Mouse (Mus musculus) left cerebral cortex, postnatal 25 days (tissue): ENCODE results near the gene Zfp790. TPM values are rescaled to one million over a fixed set of nuclear protein-coding genes. Genes with fewer than 3 reads are reported as not detected.

Source experiments
- DNase-seq, 2 experiments: peaks; one replicate each; pipeline ENCODE4 v3.0.0; 2022; ENCODE audit warnings: low spot score in 2 of 2, mixed read lengths in 1 of 2
- intact Hi-C: fragments of 180-260 bp; cut with DNase I; formaldehyde crosslinking; loops from one replicate; pipeline ENCODE4 v1.15.1; 2025
- total RNA-seq, 2 experiments: library from RNA; stranded (reverse); gene quantifications; 2 replicates each; pipeline ENCODE4 v1.2.3; 2021

Gene Zfp790
- total RNA-seq = 10 to 100 TPM; 22.2 to 22.4 TPM

DNA sequence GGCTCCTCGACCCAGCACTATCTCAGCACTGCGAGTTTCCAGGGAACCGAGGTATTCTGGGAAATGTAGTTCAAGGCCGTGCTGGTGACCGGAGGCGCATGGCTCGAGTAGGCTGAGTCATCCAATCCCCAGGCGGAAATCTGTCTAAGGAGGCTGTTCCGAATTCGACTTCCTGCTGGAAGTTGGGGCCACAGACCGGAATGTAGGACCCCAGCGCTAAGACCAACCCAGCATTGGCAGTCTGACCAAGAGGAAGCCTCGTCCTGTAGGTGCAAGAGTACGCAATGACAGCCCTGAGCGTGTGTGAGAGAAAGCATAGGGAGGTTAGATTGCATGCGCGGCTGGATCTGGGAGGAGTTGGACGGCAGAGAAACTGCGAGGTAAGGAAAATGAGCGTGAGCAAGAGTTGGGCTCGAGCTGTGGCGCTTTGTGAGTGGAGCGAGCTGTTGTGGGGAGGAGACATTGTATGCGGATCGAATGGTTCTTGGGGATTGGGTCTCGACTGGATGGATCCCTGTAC, at the start of gene Zfp790:
Gene Zfp790 (plus strand): TSS at position 205 of the 520 bp plus-strand sequence.
- peak; percentile 90 to 97 for DNase-seq
- intact Hi-C loops = loop anchor here (1.0 to 5.0 kb wide), 3 partner anchors 31 to 91 kb away; partner anchors contain the start of genes Zfp27, Zfp383 and Zfp84

DNA sequence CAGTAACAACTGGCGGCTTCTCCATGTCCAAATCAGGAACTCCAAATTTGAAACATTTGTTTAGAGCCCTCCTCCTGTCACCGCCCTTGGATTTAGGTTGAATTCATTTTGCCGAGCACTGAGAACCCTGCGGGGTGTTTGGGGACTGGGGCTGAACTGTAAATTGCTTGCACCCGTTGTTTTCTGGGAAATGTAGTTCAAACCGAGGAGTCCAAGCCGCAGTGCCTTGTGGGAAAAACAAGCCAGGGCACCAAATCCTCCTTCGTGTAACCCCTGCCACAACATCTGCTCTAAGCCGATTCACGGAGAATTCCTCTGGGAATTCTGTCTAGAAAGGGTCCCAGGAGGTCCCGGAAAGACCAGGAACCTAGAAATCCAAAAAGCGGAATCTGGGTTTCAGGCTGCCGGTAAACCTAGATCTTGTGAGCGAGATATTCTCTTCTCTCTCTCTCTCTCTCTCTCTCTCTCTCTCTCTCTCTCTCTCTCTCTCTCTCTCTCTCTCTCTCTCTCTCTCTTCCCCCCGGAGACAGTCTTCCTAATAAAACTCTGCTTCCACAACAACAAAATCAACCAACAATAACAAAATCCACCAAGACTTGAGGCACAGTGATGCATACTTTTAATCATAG, 48.7 kb upstream of the Zfp790 start:
- intact Hi-C loops = loop anchor here (5.0 to 10.0 kb wide), 2 partner anchors 140 to 382 kb away; partner anchors contain the start of genes Zfp27 and Zfp383
- peak; percentile 87 to 94 for DNase-seq

- DNase-seq = peak; percentile 94 to 97
- intact Hi-C loops = loop anchor here (1.0 to 10.0 kb wide), 4 partner anchors 15 to 383 kb away; partner anchors contain the start of genes Zfp27, Zfp30, Zfp383 and Zfp790
These were observed 47.6 kb upstream of the Zfp790 start, which contains the start of gene Zfp84 for GRCm38 (mm10) chr7:29768090-29768900. Zfp84 (plus strand) TSS chr7:29768552.

- DNase-seq = no peak
- intact Hi-C loops = loop anchor here (1.0 to 10.0 kb wide), 4 partner anchors 14 to 384 kb away; partner anchors contain the start of genes Zfp27, Zfp30, Zfp383 and Zfp790
These were observed 46.9 kb upstream of the Zfp790 start for GRCm38 (mm10) chr7:29768980-29769379.

DNA sequence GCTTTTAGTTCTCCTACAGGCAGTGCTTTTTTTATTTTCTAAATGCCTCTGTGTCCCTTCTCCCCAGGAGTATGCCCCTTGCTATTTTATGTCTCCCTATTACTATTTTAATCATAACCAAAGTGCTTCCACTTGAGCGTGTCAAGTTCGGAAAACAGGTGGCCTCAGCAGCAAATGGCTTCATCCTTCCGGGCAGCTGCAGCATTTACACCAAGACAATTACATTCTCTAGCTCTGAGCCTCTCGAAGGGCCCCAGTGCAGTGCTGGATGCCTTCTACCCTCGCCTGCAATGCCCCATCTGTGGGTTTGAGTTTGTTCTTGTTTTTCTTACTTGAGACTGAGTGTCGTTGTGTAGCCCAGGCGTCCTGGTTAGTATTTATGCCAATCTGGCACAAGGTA, 42.4 kb upstream of the Zfp790 start:
- DNase-seq = no peak
- intact Hi-C loops = no loop called here

GRCm38 (mm10) chr7:29774371-29774770, 41.5 kb upstream of the Zfp790 start:
- intact Hi-C loops = no loop called here

DNA sequence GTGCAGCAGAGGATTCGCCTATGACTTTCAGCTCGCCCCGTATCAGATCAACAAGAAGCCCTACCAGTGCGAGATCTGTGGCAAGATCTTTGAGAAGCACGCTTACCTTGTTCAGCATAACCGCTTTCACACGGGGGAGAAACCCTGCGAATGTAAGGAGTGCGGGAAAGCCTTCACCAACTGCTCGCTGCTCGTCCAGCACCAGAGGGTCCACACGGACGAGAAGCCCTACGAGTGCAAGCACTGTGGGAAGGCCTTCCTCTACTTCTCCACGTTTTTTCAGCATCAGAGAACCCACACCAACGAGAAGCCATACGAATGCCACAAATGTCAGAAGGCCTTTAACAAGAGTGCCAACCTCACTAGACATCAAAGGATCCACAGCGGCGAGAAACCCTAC, 39.3 kb upstream of the Zfp790 start:
- intact Hi-C loops = no loop called here

More at GRCm38 (mm10) chr7:29774371-29774770, 41.5 kb upstream of the Zfp790 start:
- DNase-seq = no peak

GRCm38 (mm10) chr7:29777372-29777771, 38.5 kb upstream of the Zfp790 start:
- no peak for DNase-seq
- intact Hi-C loops = no loop called here

More for the DNA sequence above, 39.3 kb upstream of the Zfp790 start:
- no peak for DNase-seq

- intact Hi-C loops = loop anchor here (2.0 kb wide), 2 partner anchors 15 to 31 kb away; partner anchors contain the start of gene Zfp84
- peak; percentile 86 to 92 for DNase-seq
These were observed 31.9 kb upstream of the Zfp790 start, which contains the start of gene Zfp30 for GRCm38 (mm10) chr7:29783871-29784551. Zfp30 (plus strand) TSS chr7:29783998.

DNA sequence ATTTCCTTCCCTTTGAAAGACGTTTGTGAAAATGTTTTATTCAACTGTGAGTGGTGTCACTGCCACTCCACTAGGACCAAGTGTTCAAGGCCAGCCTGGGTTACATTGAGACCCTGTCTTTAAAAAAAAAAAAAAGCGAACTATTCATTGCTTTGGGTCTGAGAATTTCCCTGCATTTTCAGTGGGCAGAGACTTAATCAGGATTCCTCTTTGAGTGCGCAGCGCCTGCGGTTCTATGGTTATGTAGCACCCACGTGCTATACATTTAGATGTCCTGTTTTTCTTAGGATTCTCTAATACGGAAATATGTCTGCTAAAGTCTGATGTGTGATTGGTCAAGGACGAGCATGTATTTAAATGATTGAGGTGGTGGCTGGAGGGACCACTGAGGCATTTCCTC, 30.9 kb upstream of the Zfp790 start:
- DNase-seq = peak; percentile 16 to 47
- intact Hi-C loops = loop anchor here (2.0 kb wide), 1 partner anchor 30 kb away; no protein-coding TSS in a partner anchor

GRCm38 (mm10) chr7:29785888-29786287, 30.0 kb upstream of the Zfp790 start:
- intact Hi-C loops = loop anchor here (2.0 kb wide), 1 partner anchor 29 kb away; no protein-coding TSS in a partner anchor
- no peak for DNase-seq

DNA sequence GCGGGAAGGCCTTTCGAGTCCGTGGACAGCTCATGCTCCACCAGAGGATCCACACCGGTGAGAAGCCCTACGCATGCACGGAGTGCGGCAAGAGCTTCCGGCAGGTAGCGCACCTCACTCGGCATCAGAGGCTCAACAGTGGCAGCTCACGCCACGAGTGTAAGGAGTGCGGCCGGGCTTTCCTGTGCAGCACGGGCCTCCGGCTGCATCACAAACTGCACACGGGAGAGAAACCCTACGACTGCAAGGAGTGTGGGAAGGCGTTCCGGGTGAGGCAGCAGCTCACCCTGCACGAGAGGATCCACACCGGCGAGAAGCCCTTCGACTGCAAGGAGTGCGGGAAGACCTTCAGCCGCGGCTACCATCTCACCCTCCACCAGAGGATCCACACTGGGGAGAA, 23.0 kb upstream of the Zfp790 start:
- DNase-seq = no peak
- intact Hi-C loops = no loop called here

- DNase-seq = no peak
- intact Hi-C loops = no loop called here
These were observed 8.9 kb upstream of the Zfp790 start for GRCm38 (mm10) chr7:29807046-29807445.

- intact Hi-C loops = no loop called here
- no peak for DNase-seq
These were observed 3.7 kb upstream of the Zfp790 start for GRCm38 (mm10) chr7:29812244-29812643.

- no peak for DNase-seq
- intact Hi-C loops = loop anchor here (2.0 kb wide), 1 partner anchor 30 kb away; no protein-coding TSS in a partner anchor
These were observed 1.5 kb upstream of the Zfp790 start for GRCm38 (mm10) chr7:29814381-29814780.

DNA sequence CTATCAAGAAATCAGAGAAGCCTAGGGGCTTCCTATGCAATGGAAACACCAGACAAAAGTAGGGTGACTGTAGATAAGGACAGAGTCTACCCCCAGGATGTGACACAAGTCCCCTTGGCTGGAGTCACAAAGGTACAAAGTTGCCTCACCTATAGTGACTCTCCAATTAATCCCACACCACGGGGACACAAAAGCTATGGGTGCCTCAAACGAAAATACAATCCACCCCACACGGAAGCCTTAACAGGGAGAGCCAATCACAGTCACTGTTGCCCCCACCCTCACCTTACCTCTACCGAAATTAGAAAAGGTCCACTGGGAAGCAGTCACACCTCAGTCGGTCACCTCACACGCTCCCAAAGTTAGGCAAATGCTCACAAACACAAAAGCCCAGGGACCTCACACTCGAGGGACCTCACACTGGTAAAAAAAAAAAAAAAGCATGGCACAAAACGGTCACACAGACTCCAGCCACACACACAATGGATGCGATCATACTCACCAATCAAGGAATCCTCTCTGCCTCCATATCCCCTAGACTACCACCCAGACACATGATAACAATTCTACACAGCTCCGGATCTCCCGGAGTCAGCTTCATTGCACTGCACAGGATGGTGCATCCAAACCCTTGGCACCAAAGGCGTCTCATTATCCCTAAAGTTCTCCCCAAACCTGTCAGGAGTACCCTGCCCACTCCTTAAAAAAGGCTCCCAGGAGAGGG, 691 bp upstream of the Zfp790 start:
- DNase-seq = peak in 1 of 2 experiments; percentile 11
- intact Hi-C loops = loop anchor here (2.0 to 5.0 kb wide), 2 partner anchors 30 to 92 kb away; partner anchors contain the start of genes Zfp27 and Zfp383

DNA sequence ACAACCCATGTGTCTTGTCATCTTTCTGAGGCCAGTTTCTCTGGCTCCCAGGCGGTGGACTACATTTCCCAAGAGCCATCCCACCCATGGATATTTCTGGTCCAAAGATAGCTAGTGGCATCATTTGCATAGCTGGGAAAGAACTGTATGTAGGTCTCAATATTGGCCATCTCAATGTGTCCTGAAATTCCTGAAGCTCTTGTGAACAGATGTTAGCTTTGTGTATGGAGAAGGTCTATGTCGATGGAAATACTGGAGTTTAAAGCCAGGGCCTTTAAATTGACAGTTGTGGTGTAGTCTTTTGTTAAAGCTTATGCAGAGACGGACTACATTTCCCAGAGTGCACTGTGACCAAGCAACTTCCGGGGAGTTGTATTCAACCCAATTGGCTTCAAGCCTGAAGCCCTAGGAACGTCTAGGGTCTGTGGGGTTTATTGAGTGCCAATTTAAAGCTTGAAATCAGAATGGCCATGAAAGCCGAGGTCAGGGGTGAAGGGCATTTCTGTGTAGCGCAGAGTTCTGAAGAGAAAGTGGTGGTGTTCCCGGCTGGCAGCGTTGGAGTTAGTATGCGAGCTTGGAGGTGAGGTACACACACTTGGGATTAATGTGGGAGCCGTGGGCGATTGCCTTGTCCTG, 2.8 kb downstream of the Zfp790 start:
- intact Hi-C loops = loop anchor here (5.0 kb wide), 1 partner anchor 89 kb away; the partner anchor contains the start of genes Zfp27 and Zfp383

GRCm38 (mm10) chr7:29828001-29828400, 12.1 kb downstream of the Zfp790 start:
- DNase-seq = no peak
- intact Hi-C loops = no loop called here

More for the DNA sequence above, 2.8 kb downstream of the Zfp790 start:
- DNase-seq = peak; percentile 87 to 92
